Mouse (Mus musculus): ENCODE data around the gene Khdrbs2.

Khdrbs2 gene

GRCm38 (mm10) chr1:32172506-32173239 is at the start of gene Khdrbs2:
Gene Khdrbs2, plus strand, starts transcription at chr1:32172714.
- peak; percentile 96 for ATAC-seq (ENCODE audit: low TSS enrichment)

DNA sequence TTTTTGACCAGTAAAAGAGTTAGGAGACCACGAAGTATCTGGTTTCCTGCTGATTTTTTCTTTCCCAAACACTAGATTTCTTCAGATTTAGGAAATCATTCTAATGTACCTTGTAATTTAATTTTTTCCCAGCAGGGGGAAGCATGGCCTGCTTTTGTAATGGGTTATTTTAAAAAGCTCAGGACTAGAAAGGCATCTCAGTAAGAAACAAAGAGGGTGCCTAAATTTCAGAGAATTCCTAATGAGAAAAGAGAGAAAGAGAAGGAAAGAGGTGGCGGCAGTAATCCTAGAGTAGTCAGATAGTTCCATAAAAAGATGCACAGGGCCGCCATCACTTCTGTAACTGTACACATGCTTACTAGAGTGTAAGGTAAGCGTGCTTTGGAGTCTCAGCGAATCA is 2.1 kb downstream of the Khdrbs2 start:
- peak; percentile 32 for ATAC-seq (ENCODE audit: low TSS enrichment)

DNA sequence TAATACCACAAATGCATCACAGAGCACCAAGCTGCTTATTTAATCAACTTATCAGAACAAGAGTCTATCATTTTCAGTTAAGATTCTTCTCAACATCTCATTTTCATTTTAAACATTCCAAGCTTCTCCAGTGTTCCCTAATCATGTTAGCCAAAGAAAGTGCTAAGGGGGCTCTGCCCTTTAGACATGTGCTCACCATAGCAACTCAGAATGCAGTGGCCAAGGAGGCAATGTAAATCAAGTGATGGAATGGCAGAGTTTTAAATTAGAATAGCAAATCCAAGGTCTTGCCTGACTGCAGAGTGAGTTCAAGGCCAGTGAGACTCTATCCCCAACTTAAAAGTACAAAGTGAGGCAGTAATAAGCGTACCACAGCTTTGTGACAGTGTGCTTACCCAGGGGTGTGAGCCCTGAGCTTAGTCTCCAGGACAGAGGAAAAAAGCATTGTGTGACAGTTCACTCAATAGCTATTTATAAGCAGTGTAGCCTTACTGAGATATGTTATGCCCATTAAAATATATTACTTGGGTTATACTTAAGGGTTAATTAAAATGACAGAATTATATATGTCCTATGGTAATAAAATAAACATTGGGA is 27.2 kb downstream of the Khdrbs2 start:
- no peak for ATAC-seq (ENCODE audit: low TSS enrichment)

GRCm38 (mm10) chr1:32248443-32248842 is 75.9 kb downstream of the Khdrbs2 start:
- ATAC-seq (ENCODE audit: low TSS enrichment) = no peak

GRCm38 (mm10) chr1:32249602-32250001 is 77.1 kb downstream of the Khdrbs2 start:
- ATAC-seq (ENCODE audit: low TSS enrichment) = no peak

DNA sequence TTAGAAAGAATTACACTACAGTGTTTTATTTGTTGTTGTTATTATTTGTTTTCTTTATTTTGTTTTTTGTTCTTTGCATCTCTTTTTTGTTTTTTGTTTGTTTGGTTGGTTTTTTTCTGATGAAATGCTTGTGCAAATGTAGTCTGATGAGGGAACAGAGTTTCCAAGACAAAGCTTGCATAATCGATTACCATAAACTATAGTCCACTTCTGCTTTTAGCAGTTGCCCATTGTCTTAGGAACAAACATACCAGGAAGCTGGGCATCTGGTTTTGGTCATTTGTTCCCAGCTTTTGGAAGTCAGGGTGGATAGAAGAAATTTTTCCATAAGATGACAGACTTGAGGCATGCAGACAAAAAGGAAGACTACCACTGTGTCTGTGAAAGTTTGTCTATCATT is 77.8 kb downstream of the Khdrbs2 start:
- no peak for ATAC-seq (ENCODE audit: low TSS enrichment)

GRCm38 (mm10) chr1:32258942-32259341 is 86.4 kb downstream of the Khdrbs2 start:
- ATAC-seq (ENCODE audit: low TSS enrichment) = no peak

DNA sequence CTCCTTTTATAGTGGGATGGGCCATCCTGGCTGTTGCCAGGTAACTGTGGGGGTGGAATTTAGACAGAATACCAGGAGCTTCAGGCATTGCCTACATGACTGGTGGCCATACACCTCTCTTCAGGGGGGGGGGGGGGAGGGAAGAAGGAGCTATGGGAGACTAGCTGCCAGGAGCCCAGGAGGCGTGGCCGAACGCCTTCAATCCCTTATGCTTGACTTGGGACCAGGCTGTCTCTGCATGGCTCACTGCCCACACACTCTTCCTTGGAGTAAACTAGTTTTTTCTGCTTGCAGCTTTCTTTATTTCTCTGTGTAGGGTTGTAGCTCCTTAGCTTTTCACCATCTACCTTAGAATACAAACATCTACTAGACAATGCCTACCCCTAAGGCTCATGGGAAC is 98.0 kb downstream of the Khdrbs2 start:
- 0 out of 2 replicates have a peak, but pooled peaks have one; percentile 47 for ATAC-seq (ENCODE audit: low TSS enrichment)

DNA sequence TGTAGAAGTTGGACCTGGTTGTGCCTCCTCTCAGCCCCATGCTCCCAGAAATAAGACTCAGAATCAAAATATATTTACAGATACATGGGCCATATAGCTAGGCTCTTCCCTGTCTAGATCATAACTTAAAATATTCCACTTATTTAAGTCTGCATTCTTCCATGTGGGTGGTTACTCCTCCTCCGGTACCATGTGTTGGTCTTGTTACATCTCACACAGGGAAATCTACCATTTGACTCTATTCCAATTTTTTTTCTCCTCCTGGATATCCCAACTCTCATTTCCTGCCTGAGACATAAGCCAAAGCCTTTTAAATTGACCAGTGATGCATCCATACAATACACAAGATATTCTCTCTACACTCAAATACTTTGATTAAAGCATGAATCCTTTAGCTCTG is 122.2 kb downstream of the Khdrbs2 start:
- ATAC-seq (ENCODE audit: low TSS enrichment) = peak; percentile 95

DNA sequence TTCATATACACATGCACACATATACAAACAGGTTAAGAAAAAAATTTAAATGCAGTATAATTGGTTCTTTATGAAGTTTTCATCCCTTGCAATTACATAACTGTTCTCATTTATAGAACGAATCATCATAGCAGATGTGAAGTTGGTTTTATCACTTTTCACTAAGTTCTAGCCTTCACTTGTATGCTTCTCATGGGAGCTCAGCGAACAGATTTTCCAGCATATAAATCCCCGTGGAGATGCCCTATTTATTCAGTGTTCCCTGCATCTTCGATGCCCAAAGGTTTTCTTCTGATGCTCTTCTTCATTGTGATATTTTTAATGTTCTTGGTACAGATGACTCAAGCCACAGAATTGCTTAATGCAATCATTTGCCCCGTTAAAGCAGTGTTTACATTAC is 128.9 kb downstream of the Khdrbs2 start:
- ATAC-seq (ENCODE audit: low TSS enrichment) = peak; percentile 87

DNA sequence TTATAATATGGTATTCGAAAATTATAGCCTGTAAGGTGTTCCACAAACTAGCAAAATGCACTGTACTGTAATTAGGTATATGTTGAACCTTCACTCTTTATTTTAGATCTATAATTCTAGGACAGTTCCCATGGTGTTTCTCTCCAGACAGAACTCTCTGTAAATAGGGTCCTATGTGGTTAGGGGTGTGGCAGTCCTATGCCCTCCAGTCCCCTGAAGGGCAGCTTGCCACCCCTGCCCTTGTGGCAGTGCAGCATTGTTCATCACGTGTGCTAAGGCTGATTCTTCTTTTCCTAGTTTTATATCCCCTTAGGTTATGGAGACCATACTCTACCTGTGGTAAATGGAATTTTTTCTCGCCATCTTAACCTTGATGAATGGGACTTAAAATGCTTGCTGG is 136.6 kb downstream of the Khdrbs2 start:
- no peak for ATAC-seq (ENCODE audit: low TSS enrichment)

- no peak for ATAC-seq (ENCODE audit: low TSS enrichment)
Observed at GRCm38 (mm10) chr1:32309637-32310036, 137.1 kb downstream of the Khdrbs2 start.

DNA sequence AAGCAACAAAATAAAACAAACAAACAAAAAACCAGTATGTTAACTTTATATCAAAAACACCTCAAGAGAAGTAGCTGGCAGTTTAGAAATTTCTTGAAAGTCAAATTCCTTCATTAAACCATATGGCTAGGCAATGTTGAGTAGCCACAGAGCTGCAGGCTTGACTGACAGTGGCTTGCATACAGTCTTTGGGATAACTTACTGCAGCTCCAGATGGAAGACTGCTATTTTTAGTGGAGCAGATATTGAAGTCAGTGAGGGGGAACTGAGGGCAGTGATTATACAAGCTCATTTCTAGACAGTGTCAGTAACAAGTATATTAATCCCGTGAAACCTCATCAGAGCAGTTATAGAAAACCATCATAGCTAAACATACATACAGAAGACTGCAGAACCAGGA is 166.6 kb downstream of the Khdrbs2 start:
- ATAC-seq (ENCODE audit: low TSS enrichment) = peak; percentile 93

- ATAC-seq (ENCODE audit: low TSS enrichment) = peak; percentile 96
Observed at GRCm38 (mm10) chr1:32347538-32347937, 175.0 kb downstream of the Khdrbs2 start.

- no peak for ATAC-seq (ENCODE audit: low TSS enrichment)
Observed at GRCm38 (mm10) chr1:32352076-32352475, 179.6 kb downstream of the Khdrbs2 start.

DNA sequence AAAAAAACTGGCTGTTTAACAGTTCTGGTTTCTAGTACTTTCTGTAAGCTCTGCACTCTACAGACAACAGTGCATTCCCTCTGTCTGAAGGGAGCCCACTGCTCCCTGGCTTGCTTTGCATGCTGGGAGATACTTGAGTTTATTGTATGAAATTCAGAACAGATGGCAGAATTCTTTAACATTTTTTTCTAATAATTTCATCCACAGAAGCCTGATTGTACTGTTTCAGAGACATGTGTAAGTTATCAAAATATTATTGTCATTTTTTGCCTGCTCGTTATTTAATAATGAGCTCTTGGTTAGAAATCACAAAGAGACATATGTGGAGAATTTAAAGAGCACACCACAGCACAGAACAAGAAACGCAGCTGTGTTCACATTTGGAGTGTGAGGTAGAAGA is 191.0 kb downstream of the Khdrbs2 start:
- no peak for ATAC-seq (ENCODE audit: low TSS enrichment)

DNA sequence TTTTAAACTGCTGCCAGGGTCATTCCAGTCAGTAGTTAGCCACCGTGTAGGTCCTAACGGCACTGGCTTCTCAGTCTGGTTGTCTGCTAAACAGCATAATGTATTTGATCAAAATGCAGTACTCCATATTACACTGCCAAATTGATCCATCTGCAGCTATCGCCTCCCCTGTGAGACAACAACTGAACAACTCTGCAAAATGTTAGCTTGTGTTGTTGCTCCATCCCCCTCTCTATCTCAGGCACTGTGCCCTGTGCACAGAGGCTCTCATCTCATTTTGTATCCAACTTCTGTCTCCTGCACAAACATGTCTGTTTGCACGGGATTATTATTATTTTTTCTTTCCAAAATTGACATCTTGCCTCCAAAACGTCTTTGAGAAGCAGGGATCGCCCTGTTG is 225.0 kb downstream of the Khdrbs2 start:
- peak; percentile 52; the same call in 1 of the 2 replicates for ATAC-seq (ENCODE audit: low TSS enrichment)

DNA sequence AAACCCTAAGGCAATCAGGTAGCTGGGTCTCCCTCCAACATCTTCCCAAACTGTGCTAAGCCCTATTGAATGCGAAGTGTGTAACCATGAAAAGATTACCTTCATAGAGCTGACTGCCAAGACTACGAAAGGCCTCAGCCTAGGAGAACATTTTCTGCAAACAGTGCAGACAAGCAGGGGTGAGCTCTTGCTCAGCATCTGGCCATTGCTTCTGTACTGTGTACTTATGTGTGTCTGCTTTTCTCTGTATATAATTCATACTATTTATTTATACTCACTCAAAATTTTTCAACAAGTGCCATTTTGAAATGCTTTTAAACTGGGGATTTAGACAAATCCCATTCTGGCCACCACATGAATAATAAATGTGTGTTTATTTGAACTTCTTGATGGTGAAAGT is 235.1 kb downstream of the Khdrbs2 start:
- no peak for ATAC-seq (ENCODE audit: low TSS enrichment)

DNA sequence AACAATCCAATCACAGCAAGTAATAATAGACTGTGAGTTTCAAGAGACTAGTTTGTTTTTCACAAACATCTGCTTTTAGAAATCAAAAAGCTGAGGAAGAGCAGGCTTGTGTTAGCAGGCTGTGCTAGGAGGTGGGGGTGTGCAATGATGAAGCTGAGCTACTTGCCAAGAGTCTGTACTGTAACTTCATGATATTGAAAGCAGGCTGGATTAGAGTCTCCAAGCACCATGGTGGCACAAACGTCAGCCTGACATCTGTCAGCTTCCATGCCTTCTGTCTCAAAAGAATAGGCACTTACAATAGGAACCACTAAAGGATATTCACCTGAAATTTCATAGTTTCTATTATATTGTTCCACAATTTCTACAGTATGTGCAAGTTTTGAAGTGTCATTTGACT is 255.9 kb downstream of the Khdrbs2 start:
- ATAC-seq (ENCODE audit: low TSS enrichment) = peak; percentile 69

- ATAC-seq (ENCODE audit: low TSS enrichment) = no peak
Observed at GRCm38 (mm10) chr1:32429493-32429892, 257.0 kb downstream of the Khdrbs2 start.

DNA sequence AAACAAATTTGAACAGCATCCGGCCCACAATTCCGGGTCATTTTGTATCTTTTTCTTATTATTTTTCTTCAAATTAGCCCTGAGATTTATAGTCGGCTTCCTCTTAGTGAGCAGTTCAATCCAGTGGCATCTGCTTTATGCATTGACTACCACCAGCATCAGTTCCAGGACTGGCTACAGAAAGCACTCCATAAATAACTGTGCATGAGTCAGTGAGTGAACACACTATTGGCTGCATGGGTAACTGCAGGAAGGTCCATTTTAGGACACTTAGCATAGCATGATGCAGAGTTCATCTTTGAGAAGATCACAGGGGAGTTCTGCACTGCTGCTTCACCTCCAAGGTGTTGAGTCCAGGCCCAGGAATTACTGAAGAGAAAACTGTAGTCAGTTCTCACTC is 258.0 kb downstream of the Khdrbs2 start:
- ATAC-seq (ENCODE audit: low TSS enrichment) = peak; percentile 90

- no peak for ATAC-seq (ENCODE audit: low TSS enrichment)
Observed at GRCm38 (mm10) chr1:32433118-32433517, 260.6 kb downstream of the Khdrbs2 start.

- ATAC-seq (ENCODE audit: low TSS enrichment) = peak; percentile 93
Observed at GRCm38 (mm10) chr1:32443927-32444326, 271.4 kb downstream of the Khdrbs2 start.

GRCm38 (mm10) chr1:32463103-32463516 is 290.6 kb downstream of the Khdrbs2 start:
- ATAC-seq (ENCODE audit: low TSS enrichment) = peak; percentile 93

Measured in frontal cortex, adult (tissue).